Mouse (Mus musculus) testis, adult 2 months (tissue): ENCODE measurements around the gene Stk10.

Experiments
- CTCF ChIP-seq: fragments of 200-500 bp; IDR thresholded peaks from 2 replicates; pipeline ENCODE4 v1.5.1; 2012; ENCODE audit warnings: low read depth, mild to moderate bottlenecking, inconsistent platforms, low read length, moderate library complexity; ENCODE audit not compliant: control insufficient read depth, insufficient read depth, insufficient replicate concordance
- POLR2A ChIP-seq: fragments of 200-500 bp; IDR thresholded peaks from 2 replicates; pipeline ENCODE4 v1.6.1; 2012; ENCODE audit warnings: low read depth, mild to moderate bottlenecking, inconsistent platforms, low read length, moderate library complexity; ENCODE audit not compliant: control insufficient read depth

GRCm38 (mm10) chr11:32618036-32618435, 84.9 kb downstream of the Stk10 start:
- no peak for TF ChIP-seq CTCF
- TF ChIP-seq POLR2A, result no peak
